Mouse (Mus musculus) stomach, embryonic 16.5 days (tissue): ENCODE measurements around the gene Calhm6. TPM values are rescaled to one million over a fixed set of nuclear protein-coding genes. Genes with fewer than 3 reads are reported as not detected.

Experiments
- ATAC-seq: fragments of 200-750 bp; cut with Nextera tagmentation; 2 replicates; pipeline ENCODE4 v1.8.0; 2017; ENCODE audit warnings: moderate number of reproducible peaks, moderate TSS enrichment; ENCODE audit not compliant: insufficient read depth, low FRiP score
- H3K27ac ChIP-seq: fragments of 300-500 bp; sonication (generic); 2 replicates; pipeline ENCODE4 v1.5.1; 2014; ENCODE audit warnings: low read length
- H3K27me3 ChIP-seq: fragments of 300-500 bp; sonication (generic); 2 replicates; pipeline ENCODE4 v1.6.1; 2014; ENCODE audit warnings: low read length, control low read depth, mixed read lengths; ENCODE audit not compliant: control insufficient read depth, insufficient read depth
- H3K36me3 ChIP-seq: fragments of 300-500 bp; sonication (generic); 2 replicates; pipeline ENCODE4 v1.6.1; 2014; ENCODE audit warnings: low read length; ENCODE audit not compliant: control insufficient read depth, insufficient read depth
- H3K4me1 ChIP-seq: fragments of 300-500 bp; sonication (generic); 2 replicates; pipeline ENCODE4 v1.6.1; 2014; ENCODE audit warnings: low read length, control low read depth, mixed read lengths; ENCODE audit not compliant: control insufficient read depth, insufficient read depth
- H3K4me2 ChIP-seq: fragments of 300-500 bp; sonication (generic); 2 replicates; pipeline ENCODE4 v1.6.1; 2014; ENCODE audit warnings: low read depth, low read length, mixed read lengths
- H3K4me3 ChIP-seq: fragments of 300-500 bp; sonication (generic); replicated peaks from 2 replicates; pipeline ENCODE4 v1.5.1; 2014; ENCODE audit warnings: mild to moderate bottlenecking, low read length
- H3K9ac ChIP-seq: fragments of 300-500 bp; sonication (generic); 2 replicates; pipeline ENCODE4 v1.6.1; 2014; ENCODE audit warnings: low read length
- H3K9me3 ChIP-seq: fragments of 300-500 bp; sonication (generic); replicated peaks from 2 replicates; pipeline ENCODE4 v1.6.1; 2016; ENCODE audit warnings: low read length, control low read depth; ENCODE audit not compliant: control insufficient read depth
- WGBS: fragments of 180-500 bp; shearing (Covaris S2); extraction: QIAGEN DNeasy Blood & Tissue Kit; methylation state at CpG from one replicate; pipeline ENCODE4 v1.1.7; 2014; 5-methylcytosine and 5-hydroxymethylcytosine counted together
- polyA plus RNA-seq: library from polyadenylated mRNA; unstranded; fragments of >200 nt; fragmentation: Nextera tagmentation; extraction: Ambion mirVana; gene quantifications from 2 replicates; pipeline ENCODE4 v1.2.1, GENCODE M21; 2015

The Calhm6 gene
- polyA plus RNA-seq, 1 experiment from 2014 or later = 1.3 TPM

DNA sequence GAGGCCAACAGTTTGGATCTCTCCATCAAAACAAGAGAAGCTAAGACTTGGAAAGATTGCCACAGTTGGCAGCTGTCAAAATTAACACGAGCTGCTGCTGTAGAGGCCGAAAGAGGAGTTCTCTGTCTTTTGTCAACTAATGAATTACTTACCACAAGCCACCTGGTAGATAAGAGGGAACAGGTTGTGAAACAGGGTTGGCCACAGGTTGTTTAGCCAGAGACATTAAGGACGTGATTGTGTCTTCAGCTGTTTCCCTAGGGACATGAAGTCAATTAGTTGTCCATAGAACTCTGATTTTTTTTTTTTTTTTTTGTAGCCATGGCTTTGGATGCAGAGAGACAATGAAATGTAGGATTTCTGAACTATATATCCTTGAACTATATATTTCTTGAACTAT is 10.7 kb downstream of the Calhm6 start:
- Histone ChIP-seq H3K36me3 (no peaks in the 10 kb centered on the region), H3K9me3 (no peaks in the 10 kb centered on the region), H3K4me1 (no peaks in the 10 kb centered on the region), H3K27me3 (no peaks in the 10 kb centered on the region), H3K9ac (no peak overlapping the region), H3K4me3 (no peak overlapping the region), H3K27ac (no peak overlapping the region), H3K4me2 (no peak overlapping the region)
- no peak for ATAC-seq
- 42% methylated on average over 3 of the region's 3 CpGs for WGBS

DNA sequence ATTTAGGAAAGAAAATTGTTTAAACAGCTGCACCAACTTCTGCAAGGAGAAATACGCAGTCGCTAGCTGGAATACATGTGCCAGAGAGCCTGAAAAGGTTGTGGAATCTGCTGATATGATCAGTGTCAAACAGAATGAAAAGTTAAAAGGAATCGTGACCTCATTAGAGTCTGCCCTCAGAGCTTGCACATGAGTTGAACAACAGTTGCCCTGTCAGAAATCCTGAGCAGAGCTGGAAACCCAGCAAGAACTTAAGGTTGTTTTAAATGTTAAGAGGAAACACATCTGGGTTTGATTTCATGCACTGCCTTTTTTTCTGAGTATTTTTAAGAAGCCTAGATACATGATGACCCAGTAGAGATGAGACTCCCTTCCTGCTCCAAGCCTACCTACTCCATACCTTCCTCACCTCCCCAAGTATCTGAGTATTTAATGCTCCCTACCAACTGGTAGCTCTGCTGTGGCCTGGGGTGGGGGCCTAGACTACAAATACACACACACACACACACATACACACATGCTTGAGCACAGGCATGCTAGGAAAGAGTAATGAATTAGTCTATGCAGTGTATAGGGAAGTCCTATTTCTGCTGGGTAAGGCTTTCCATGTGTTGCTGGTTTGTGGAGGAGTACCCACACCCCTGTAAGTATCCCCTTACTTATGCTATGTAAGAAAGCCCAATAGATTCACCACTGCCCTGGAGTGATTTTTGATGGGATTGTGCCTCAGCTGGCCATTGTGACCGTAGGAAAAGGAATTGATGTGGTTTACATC is 15.6 kb downstream of the Calhm6 start:
- H3K4me2 ChIP-seq = no peak overlapping the region
- ATAC-seq = no peak
- no peak overlapping the region for H3K9ac ChIP-seq
- H3K36me3 ChIP-seq = no peaks in the 10 kb centered on the region
- no peaks in the 10 kb centered on the region for H3K4me1 ChIP-seq
- H3K9me3 ChIP-seq = no peaks in the 10 kb centered on the region
- no peaks in the 10 kb centered on the region for H3K27me3 ChIP-seq
- WGBS = 50% methylated on average over 4 of the region's 4 CpGs
- no peak overlapping the region for H3K4me3 ChIP-seq
- H3K27ac ChIP-seq = no peak overlapping the region

DNA sequence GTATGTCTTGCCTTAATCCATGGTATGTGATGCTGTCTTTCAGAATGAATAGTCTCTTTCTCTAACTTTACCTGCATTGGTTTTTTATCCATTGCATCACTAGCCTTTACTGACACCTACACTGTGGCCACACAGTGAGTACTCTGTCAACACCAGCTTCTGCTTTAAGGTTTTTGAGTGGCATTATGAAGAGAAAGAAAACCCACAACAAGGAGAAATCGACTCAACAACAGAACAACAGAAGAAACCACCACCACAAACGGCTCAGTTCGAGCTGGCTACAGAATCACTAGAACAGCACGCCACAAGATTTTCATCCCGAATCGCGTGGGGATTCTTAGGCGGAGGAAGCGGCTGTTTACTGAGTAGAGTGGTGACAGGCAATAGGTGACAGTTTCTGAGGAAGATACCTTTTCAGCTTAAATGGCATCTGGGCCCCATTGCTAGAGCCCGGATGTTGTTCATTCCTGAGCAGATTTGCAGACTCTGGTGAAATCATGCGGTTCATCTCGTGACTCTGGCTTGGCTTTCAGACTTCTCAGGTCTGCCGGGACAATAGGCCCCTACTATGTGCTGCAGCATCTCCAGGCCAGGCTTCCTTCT is 16.8 kb downstream of the Calhm6 start:
- no peaks in the 10 kb centered on the region for H3K36me3 ChIP-seq
- no peak overlapping the region for H3K27ac ChIP-seq
- no peak for ATAC-seq
- H3K4me2 ChIP-seq = no peak overlapping the region
- no peaks in the 10 kb centered on the region for H3K27me3 ChIP-seq
- H3K9me3 ChIP-seq = no peaks in the 10 kb centered on the region
- WGBS = 82% methylated on average over 13 of the region's 13 CpGs
- H3K4me1 ChIP-seq = no peaks in the 10 kb centered on the region
- no peak overlapping the region for H3K9ac ChIP-seq
- no peak overlapping the region for H3K4me3 ChIP-seq

DNA sequence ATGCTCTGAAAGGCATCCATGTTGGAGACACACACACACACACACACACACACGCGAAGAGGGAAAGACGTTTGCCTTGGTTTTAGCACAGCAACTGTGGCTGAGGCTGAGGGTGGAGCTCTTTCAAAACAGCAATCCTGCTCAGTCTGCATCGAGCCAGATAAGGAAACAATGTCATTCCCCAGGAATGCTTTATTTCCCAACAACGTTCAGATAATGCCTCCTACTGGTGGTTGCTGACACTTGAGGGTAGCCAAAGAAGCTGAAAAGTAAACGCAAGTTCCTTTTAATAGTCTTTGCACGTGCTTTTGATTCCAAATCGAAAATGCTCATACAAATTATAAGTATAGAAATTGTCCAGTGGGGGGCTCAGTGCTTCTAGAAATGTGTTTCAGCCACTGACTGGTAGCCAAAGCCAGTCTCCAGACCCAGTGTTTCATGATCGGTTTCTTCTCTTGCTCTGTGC is 31.3 kb downstream of the Calhm6 start, which contains the start of gene Calhm5:
Gene Calhm5, minus strand, starts transcription at position 102 of the 466 bp plus-strand sequence.
- no peaks in the 10 kb centered on the region for H3K9me3 ChIP-seq
- peak within 1 kb of the TSS; percentile 60 for H3K9ac ChIP-seq
- no peaks in the 10 kb centered on the region for H3K27me3 ChIP-seq
- H3K36me3 ChIP-seq = no peaks in the 10 kb centered on the region
- peak within 1 kb of the TSS; percentile 36 for H3K4me3 ChIP-seq
- H3K27ac ChIP-seq = peak within 1 kb of the TSS; percentile 27; the same call in 1 of the 2 replicates
- H3K4me2 ChIP-seq = peak within 1 kb of the TSS; percentile 49
- no peaks in the 10 kb centered on the region for H3K4me1 ChIP-seq
- 12% methylated on average over 9 of the region's 9 CpGs for WGBS
- ATAC-seq = peak; percentile 90

DNA sequence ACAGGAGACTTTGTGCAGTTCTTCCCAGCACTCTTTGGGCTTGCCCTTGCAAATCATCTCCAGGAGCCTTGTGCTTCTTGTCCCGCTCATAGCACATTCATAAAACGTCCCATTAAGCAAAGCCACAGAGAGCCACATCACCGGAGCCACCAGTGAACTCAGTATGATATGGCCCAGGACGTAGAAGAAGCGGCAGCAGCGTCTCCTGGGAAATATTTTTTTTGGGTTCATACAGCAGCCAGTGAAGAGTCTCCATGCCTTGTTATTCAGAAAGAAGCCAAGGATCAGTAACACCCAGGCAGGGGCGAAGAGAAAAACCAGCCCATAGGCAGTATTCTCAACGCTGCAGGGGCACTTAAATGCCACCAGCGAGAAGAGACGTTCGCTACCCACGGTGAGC is 31.8 kb downstream of the Calhm6 start:
- Histone ChIP-seq H3K9me3 (no peaks in the 10 kb centered on the region), H3K36me3 (no peaks in the 10 kb centered on the region), H3K4me2 (peak overlapping the region; percentile 49), H3K27me3 (no peaks in the 10 kb centered on the region), H3K4me3 (peak overlapping the region; percentile 36), H3K4me1 (no peaks in the 10 kb centered on the region), H3K27ac (peak overlapping the region; percentile 27; the same call in 1 of the 2 replicates), H3K9ac (peak overlapping the region; percentile 60)
- 0 out of 2 replicates have a peak, but pooled peaks have one; percentile 25 for ATAC-seq
- WGBS = 45% methylated on average over 12 of the region's 12 CpGs

DNA sequence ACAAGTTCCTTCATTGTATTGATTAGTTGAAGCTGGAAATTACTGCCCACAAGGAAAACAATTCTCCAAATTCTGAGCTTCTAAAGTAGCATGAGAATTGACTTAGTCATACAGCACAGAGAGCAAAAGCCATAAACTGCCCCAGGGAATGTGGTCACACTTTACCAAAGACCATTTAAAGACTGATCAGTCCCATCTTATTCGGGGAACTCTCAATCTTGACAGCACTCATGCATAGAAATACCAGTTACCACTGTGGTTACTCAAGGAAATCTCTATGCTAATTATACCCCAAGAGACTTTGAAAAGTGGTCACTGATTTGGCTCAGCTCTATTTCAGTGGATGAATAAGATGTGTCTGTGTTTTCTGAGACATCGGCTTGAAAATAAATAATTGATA is 32.6 kb downstream of the Calhm6 start:
- Histone ChIP-seq H3K4me3 (no peak overlapping the region), H3K27me3 (no peaks in the 10 kb centered on the region), H3K36me3 (no peaks in the 10 kb centered on the region), H3K4me2 (peak overlapping the region; percentile 49; the same call in 1 of the 2 replicates), H3K9ac (no peak overlapping the region), H3K4me1 (no peaks in the 10 kb centered on the region), H3K27ac (no peak overlapping the region), H3K9me3 (no peaks in the 10 kb centered on the region)
- no peak for ATAC-seq
- 89% methylated on average over 2 of the region's 2 CpGs for WGBS

DNA sequence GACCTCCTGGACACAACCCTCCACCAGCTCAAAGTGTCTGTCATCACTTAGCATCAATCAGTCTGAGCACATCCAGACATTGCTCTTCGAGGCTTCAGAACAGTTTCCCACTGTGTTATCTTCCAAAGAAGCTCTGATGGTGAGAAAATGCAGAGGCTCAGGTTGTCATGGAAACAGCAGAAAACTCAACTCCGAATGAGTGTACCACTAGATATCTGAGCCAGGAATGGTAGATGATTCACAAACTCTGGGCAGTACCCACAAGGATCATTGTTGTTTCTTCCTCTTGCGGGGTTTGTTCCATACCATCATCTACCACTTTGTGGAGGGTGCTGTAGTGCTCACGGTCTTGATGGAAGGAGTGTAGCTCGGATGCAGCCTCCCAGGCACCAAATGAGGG is 35.9 kb downstream of the Calhm6 start:
- no peak for ATAC-seq
- 63% methylated on average over 5 of the region's 5 CpGs for WGBS
- no peaks in the 10 kb centered on the region for H3K4me1 ChIP-seq
- no peaks in the 10 kb centered on the region for H3K9me3 ChIP-seq
- no peaks in the 10 kb centered on the region for H3K36me3 ChIP-seq
- no peak overlapping the region for H3K4me3 ChIP-seq
- H3K9ac ChIP-seq = no peak overlapping the region
- no peaks in the 10 kb centered on the region for H3K27me3 ChIP-seq
- H3K27ac ChIP-seq = no peak overlapping the region
- no peak overlapping the region for H3K4me2 ChIP-seq

DNA sequence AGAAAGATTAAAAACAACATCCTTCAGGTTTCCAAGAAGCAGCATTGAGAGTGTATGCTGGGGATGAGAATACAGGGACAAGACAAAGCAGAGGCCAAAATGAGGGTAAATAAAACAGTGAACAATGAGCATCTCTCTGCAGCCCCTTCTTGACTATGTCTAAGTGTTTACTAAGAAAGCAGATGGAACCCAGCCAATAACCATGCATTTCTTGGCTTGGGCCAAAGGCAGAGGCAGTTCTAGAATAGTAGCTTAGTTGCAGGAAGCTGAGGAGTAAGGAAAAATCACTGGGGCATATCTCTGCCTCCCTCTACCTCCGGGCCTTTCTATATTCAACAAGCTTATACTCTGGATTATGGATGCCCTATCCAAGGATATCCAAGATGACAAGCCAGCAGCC is 37.3 kb downstream of the Calhm6 start:
- no peak overlapping the region for H3K27ac ChIP-seq
- H3K36me3 ChIP-seq = no peaks in the 10 kb centered on the region
- no peaks in the 10 kb centered on the region for H3K4me1 ChIP-seq
- H3K4me3 ChIP-seq = no peak overlapping the region
- no peak for ATAC-seq
- WGBS = 83% methylated on average over 1 of the region's 1 CpGs
- H3K27me3 ChIP-seq = no peaks in the 10 kb centered on the region
- H3K9me3 ChIP-seq = no peaks in the 10 kb centered on the region
- H3K9ac ChIP-seq = no peak overlapping the region
- H3K4me2 ChIP-seq = no peak overlapping the region

DNA sequence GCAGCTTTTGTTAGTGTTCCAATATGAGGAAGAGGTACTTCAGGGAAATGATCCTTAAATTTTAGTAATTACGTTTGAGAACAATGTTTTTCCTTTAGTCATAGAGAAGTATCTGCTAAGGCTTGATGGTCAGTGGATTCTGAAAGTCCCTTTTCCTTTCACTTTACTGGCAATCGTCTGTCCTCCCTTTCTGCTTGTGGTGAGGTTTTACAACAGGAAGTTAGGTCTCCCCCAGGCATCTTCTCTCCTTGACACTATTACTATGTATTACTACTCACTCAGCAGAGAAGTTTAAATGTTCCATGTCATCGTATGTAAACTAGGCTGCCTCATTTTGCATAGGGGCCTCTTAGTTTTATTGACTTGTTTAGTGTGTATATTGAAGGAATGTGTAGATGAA is 38.3 kb downstream of the Calhm6 start:
- WGBS = 58% methylated on average over 3 of the region's 3 CpGs
- Histone ChIP-seq H3K36me3 (no peaks in the 10 kb centered on the region), H3K27me3 (no peaks in the 10 kb centered on the region), H3K4me1 (no peaks in the 10 kb centered on the region), H3K9ac (no peak overlapping the region), H3K4me2 (no peak overlapping the region), H3K27ac (no peak overlapping the region), H3K9me3 (no peaks in the 10 kb centered on the region), H3K4me3 (no peak overlapping the region)
- ATAC-seq = no peak
